Mouse (Mus musculus): ENCODE results near the gene Nnat.

The Nnat gene

DNA sequence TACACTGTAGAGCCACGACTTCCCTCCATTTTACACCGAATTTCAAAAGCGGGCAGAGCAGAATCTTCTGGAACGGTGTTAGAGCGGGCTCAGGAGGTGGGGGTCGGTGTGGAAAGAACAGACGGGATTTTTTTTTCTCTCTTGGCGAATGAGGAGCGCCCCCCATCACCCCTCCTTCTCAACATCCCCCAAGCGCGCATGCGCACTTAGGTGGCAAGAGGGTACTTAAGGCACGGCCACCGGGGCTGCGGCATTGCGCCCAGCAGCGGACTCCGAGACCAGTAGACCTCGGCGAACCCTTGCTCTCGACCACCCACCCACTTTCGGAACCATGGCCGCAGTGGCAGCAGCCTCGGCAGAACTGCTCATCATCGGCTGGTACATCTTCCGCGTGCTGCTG lies at the start of gene Nnat:
Nnat (plus strand) TSS at position 221 of the 400 bp plus-strand sequence.
- peak; percentile 70 for DNase-seq (ENCODE audit: low read depth, low spot score)

DNA sequence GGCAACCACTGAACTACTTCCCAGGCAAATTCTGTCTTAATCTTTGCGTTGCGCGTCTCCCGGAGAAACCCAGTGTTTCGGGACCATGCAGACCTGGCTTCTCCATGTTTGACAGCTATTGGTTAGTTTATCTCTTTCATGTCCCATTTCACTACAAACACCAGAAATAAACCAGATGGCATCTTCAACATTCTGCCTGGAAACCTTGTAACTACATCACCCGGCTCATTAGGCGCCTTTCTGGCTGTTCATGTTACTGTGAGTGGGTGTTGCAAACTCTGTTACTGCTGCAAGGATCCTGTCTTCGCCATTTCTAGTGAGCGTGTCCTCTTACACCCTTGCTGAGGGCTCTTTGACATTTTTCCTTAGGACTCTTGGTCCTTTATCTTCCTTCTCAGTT lies 47.0 kb upstream of the Nnat start:
- DNase-seq (ENCODE audit: low read depth, low spot score) = no peak

DNA sequence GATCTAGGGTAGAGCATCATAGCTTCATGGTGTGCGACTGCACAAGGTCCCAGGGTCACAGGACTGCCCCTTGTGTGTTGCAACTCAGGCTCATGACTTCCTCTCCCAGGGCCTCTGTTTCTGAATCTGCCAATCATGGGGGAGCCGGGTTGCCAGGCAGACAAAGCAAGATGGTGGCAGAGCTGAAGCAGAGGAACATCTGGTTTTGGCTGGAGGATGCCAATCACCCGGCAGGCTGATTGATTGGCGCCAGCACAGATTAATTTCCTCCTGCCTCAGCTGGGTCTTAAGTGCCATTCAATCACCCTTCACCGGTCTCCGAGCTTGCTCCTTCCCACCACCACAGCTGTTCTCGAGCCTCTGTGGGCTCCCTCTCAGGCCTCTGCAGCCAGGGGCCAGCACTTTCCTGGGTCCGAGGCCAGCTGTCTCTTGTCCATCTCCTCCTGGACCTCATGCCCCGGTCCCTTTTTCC lies 46.1 kb upstream of the Nnat start:
- DNase-seq (ENCODE audit: low read depth, low spot score) = no peak

DNA sequence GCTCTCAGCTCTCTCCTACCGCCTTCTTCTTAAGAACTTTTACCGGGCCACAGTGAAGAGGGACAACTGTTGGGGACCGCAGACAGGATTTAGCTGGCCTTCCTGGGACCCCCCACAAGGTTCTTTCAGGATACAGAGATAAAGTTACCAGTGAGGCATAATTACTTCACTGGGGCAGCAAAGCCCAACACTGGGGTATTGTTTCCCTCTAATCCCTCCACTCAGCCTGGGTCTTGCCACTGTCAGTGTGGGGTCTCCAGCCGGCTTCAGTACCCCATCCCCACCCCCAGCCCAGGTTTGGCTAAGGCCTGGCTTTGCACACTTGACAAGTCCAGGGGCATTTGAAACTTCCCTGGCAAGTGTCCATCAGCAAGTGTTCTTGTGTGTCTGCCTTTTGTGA lies 45.5 kb upstream of the Nnat start:
- no peak for DNase-seq (ENCODE audit: low read depth, low spot score)

DNA sequence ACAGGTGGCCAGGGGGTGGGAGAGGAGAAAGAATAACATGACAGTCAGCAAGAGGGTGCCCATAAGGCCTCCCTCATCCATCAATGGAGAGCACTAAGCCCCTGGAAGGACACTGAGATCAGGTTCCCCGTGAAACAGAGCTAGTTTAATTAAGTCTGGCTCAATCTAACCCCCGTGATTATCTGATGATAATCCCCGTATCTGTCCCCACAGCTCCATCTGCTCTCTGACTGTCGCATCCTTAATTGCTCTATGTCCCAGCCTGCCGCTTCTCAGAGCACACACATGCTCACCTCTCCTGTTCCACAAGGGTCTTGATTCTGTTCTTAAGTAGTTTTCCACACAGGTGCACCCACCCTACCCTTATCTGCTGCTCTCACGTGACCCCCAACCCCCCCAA lies 42.4 kb upstream of the Nnat start:
- DNase-seq (ENCODE audit: low read depth, low spot score) = no peak

DNA sequence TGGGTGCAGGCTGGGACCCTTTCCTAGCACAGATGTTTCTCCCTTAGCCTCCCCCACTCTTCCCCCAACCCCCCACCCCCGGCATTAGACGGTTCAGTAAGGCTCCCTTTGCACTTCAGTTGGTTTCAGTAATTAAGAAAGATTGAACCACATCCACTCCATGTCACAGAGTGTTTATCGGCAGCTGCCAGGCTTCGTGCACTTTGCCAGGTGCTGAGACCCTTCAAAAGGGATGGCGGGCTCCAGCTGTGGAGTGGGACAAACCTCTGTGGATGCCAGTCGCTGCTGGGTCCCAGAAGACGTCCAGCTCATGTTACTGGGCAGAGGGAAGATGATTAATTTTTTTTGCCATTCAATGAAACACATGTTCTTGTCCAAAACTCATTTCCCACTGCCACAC lies 41.4 kb upstream of the Nnat start:
- no peak for DNase-seq (ENCODE audit: low read depth, low spot score)

DNA sequence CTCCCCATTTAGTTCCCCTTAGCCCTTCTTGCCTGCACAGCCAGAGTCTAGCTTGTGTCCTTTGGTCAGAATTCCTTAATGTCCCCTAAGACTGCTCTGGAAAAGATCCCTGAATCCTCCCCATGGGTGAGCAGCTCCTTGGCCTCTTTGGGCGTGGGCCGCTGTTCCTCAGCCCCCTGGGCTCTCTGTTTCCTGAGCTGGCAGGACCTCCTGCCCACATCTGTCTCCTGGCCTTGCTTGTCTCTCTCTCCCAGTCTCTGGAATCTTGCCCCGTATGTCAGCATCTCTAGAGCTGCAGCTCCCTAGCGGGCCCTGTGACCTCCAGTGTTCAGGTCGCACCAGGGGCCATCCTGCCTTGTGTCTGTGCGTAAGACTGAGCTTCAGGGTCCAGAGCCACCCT lies 40.4 kb upstream of the Nnat start:
- DNase-seq (ENCODE audit: low read depth, low spot score) = no peak

DNA sequence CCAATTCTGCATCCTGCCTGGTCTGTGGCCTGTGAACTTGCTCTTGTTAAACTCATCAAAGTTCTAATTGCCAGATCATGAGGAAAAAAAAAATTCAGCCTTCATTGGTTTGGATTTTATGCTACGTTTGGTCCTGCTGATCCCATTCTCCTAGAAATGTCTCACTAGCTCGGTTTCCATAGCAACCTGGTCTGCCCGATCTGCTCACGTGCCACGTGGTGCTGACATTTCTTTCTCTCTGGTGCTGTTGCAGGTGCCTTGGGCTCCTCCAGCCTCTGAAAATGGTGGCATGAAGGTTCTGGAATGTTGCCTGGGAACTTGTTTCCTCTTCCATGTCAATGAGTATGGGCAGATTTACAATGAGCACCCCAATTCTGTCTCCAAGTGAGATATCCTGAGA lies 39.4 kb upstream of the Nnat start:
- DNase-seq (ENCODE audit: low read depth, low spot score) = no peak

DNA sequence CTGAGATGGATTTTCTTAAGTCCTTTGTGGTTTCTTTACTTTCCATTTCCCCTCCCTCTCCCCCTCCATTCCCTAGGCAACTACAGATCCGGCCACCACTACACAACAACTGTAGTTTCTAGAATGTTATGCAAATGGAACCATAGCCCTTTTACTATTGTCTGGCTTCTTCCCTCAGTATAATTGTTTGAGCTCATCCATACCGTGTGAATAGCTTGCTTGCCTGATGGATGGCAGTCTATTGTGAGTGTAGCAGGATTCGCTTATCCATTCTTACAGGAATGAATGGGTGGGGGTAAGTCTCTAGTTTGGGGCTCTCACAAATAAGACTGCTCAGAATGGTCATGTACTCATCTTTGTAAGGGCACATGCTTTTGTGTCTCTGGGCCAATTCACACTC lies 37.3 kb upstream of the Nnat start:
- DNase-seq (ENCODE audit: low read depth, low spot score) = no peak

DNA sequence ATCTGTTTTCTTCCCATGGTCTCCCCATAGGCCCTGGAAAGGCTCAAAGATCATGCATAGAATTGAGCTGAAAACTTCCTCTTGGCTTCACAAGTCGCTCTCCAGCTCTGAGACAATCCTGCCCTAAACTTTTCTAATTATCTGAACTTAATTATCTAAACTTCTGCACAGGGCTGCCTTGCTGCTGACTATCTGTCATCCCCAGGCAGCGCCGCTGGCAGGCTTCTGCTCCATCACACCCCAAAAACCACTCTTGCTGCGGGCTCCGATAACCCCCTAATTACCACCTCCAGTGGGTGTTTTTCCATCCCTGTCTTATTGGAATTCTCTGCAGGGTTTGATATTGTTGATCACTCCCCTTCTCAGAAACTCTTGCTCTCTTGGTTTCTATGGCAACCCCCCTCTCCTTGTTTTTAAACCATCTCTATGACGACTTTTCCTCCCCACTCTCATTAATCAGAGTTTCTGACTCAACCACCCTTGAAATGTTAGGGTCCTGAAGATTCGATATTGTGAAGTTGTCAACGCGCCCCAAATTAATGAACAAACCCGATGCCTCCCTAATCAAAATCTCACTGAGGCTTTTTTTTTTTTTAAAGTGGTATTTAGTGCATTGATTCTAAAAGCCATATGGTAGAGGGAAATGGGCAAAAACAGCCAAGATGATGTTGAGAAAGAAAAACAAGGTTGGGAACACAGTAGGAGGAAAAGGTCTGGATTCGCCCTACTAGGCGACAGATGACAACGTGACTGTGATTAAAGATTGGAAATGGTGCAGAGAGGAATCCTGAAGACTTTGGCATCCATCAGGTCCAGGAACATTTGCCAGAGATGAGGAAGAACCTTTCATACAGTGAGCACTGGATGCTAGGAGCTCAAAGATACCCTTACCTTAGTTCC lies 29.6 kb upstream of the Nnat start:
- no peak for DNase-seq (ENCODE audit: low read depth, low spot score)

DNA sequence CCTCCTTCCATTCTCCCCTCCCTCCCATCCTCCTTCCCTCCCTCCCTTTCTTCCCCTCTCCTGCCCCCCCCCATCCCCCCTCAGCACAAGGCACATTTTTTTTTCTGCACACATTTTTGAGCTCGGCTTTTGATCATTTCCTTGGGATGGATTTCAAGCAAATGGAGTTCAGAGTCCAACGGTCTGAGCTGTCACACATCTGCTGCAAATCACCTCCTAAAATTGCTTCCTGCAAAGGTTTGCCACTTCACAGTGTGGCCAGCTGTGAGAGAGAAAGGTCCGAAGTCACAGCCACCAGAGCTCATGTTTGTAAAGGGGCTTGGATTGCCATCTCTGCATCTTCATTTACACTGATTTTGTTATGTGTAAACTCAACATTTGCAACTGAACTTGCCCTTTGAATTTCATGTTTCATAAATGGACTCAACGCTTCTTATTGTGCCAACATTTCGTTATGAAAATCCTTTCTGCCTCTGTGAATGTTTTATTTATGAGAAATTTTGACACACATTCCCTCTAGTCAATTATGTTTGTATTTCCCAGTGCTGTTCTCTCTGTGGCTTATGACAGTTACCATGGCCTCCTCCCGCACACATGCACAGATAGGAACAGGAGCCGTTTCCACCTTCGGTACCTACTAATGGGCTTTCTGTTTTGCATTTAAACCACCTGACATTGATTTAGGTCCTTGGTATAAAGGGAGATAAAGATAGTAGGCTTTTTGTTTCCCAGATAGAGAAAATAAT lies 28.0 kb upstream of the Nnat start:
- no peak for DNase-seq (ENCODE audit: low read depth, low spot score)

DNA sequence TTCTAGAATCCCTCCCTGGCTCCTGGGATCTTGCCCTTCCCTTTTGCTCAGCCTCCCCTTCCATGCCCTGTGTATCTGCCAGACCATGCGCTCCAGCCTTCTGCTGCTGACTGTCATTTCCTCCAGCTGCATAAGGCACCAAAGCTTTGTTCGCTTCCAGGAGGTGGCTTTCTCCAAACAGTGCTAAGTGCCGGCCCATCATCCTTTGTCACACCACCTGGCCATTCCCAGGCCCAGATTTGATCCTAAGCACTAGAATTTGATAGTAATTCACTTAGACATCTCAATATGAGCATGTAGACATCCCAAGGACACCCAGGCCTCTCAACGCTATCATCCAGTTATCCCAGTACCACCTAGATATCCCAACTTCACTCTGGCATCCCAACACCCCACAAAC lies 25.7 kb upstream of the Nnat start:
- no peak for DNase-seq (ENCODE audit: low read depth, low spot score)

DNA sequence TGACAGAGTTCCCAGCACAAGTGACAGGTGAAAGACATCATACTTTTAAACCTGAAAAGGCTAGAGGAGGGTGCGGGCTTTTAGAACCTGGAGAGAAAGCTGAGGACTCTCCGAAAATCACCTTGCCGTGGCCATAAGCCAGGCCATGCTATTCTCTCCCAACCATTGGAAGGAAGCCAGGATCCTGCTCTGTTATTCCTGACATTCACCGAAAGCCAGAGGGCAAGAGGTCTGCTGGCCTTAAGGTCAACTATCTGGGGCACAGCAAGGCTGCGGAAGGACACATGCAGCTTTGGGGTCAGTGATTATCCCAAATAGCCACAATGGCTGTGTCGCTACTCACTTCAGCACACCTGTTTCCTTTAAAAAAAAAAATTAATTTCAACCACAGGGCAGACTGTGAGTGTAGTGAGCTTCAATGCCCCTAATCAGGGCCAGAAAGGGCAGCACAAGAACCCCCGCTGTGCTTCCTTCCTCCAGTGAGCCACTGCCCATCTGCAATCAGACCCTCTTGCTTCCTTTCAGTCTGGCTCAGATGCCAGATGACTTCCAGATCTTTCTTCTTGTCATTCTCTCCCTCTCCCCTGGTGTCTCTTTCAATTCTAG lies 23.3 kb upstream of the Nnat start:
- DNase-seq (ENCODE audit: low read depth, low spot score) = no peak

DNA sequence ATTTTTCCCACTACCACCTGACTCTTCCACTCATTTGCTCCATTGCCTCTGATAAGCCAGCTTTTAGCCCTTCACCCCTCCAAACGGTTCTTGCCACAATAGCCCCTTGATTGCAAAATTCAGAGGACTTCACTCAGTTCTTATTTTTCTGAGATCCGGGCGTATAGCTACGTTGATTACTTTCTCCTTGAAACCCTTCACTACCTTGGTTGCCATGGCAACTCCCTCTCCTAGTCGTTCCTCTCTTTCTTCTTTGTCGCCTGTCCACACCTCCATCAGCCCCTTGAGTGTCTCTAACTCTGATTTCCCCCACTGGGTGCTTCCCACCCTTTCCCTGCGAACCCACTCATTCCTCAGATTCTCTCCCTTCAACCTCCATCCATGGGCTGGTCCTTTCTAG lies 22.8 kb upstream of the Nnat start:
- no peak for DNase-seq (ENCODE audit: low read depth, low spot score)

DNA sequence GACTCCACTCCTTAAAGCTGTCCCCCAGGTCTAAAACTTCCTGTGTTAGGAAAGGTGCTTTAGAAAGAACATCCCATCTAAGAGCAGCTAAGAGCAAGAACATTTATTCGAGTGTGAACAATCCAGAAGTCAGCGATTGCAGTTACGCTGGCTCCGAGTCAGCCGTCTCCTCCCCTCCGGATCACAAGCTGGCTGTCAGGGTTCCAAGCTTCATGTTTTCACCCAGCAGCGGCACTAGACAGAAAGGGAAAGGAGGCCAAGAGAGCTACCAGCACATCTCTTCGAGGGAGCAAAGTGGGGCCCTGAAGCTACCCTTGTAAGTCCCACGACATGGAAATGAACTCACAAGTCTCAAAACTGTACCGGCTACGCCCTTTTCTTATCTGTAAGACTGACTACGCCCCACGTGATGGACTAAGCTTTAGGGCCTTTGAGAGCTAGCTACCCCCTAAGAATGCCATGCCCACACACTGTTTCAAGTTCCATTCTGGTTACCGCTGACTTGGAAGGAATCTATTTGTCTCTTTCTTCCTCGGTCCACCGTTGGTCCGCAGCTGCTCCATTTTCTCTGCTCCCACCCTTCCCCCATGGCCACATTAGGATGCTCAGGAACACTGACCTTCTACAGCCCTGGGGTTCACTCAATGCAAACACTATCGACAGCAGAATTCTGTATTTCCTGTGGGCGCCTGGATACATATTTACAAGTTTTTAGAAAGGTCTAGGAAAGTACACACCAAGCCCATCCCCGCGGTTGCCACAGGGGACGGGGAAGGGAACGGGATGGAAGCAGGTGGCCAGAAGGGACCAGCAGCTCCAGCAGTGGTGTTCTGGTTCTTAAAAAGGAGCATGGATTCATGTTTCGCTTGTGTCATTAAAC lies 19.6 kb upstream of the Nnat start:
- DNase-seq (ENCODE audit: low read depth, low spot score) = no peak

DNA sequence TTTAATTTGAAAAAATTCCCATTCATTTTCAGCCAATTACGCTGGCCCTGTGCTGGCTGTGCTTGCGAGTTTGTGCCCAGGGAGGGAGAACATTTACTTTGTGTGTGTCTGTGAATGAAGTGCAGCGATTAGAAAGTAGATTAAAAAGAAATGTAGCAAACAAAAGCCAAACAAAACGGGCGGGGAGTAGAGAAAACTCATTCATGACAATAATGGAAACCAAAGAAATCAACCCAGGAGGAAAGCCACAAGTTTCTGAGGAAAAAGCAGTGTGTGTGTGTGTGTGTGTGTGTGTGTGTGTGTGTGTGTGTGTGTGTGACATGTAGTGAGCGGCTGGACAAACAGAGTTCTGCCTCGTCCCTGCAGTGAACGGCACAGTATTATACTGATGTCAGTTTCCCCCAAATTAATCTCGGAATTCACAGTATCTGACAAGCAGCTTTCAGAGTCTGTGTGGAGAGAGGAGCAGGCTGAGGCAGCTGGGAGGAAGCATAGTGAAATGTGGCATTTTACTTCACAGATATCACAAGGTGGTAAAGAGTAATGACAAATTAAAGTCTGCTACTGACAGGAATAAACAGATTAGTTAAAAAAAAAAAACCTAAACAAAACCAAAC lies 18.8 kb upstream of the Nnat start:
- DNase-seq (ENCODE audit: low read depth, low spot score) = no peak

DNA sequence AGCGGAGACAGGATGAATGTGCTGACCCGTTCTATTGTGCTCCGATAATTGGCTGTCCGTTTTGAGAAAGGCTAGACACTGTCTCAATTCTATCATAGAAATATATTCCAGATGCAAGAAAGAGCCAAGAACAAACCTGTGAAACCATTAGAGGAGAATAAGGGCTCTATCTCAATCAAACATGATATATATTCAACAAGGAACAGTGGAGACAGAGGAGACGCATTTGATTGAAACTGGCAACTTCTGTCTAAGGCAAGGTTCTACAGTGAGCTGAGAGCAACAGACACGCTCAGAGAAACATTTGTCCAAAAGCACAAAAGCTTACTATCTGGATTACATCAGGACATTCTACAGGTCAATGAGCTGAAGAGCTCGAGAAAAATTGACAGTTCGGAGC lies 18.2 kb upstream of the Nnat start:
- no peak for DNase-seq (ENCODE audit: low read depth, low spot score)

DNA sequence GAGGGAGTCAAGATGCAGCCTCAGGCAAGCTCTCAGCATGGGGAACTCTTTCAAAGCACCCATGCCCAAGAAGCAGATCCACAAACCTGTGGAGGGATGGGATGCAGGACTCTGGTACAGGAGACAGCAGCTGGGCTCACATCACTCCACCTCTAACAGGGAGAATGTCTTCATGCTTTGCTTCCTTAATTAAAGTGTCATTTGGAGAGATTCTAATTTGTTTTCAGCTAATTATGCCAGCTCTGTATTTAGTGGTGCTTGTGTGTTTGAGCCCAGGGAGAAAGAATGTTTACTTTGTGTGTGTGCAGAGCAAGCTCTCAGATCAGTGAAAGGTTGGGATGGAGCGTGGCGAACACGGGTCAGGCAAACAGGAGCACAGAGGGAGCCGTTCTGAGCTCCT lies 17.5 kb upstream of the Nnat start:
- DNase-seq (ENCODE audit: low read depth, low spot score) = no peak

DNA sequence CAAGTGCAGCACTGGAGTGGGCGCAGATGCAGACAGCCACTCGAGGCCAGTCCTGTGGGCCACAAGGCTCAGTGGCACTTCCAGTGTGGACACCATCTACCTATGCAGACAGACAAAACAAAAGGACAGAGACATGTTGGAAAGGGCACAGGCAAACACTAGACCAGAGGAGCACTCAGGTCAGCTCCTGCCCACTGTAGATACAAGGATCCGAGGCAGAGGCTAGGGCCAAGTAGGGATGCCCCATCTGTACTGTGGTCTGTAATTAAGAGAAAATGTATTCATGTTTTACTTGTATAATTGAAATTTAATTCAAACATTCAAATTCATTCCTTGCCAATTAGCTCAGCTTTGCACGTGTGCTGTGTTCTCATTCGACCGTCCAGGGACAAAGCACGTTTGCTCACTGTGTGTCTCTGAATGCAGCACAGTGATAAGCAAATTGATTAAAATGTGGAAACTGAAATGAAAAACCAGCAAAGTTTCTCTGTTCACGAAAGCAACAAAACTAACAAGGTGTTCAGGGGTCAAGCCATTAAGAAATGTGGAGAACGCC lies 15.5 kb upstream of the Nnat start:
- no peak for DNase-seq (ENCODE audit: low read depth, low spot score)

DNA sequence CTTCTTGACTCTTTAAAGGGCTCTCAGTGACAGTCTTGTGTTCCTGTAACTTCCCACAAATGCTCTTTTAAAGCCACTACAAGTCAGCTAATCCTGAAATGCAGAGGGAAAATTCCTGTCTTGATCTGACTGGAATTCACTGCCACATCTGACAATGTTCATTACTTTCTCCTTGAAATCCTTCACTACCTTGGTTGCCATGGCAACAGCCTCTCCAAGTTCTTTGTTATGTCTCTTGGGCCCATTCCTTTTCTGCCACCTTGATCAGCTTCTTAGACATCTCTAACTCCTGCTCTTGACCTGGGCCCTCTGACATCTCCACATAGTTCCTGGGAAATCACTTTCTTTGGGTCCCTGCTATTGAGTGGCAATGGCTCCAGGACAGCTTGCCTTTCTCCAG lies 13.2 kb upstream of the Nnat start:
- DNase-seq (ENCODE audit: low read depth, low spot score) = no peak

DNA sequence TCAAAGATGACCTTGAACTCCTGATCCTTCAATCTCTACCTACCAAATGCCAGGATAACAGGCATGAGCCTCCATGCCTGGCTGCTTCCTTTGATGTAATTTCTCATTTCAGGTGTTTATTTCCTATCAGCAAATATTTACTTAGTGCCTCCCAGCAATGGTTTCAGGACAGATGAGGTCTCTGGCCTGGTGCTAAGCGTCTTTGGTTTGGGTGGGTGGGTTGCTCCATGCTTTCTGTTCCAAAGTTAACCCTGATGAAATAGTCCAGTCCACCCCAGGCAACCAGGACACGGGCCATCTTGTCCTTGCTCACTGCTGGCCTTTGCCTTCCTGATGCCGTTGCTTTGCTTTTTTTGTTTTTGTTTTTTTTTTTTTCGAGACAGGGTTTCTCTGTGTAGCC lies 9.6 kb upstream of the Nnat start:
- no peak for DNase-seq (ENCODE audit: low read depth, low spot score)

Data from retina, postnatal 7 days (tissue).